Mouse (Mus musculus) kidney, adult 2 months (tissue): ENCODE measurements at regions not wholly inside any gene's neighbourhood (a gene's known extent, or its start where the extent isn't known, plus 50 kb on each side); places are given as distances from the start of the nearest gene placed in this dataset.

Experiments used
- DNase-seq: peaks from one replicate; pipeline ENCODE4 v3.0.0; 2021
- H3K27ac ChIP-seq: fragments of 200-500 bp; 2 replicates; pipeline ENCODE4 v1.5.1; 2012; ENCODE audit warnings: low read depth, low read length, control low read depth, inconsistent platforms; ENCODE audit not compliant: insufficient read depth
- H3K27me3 ChIP-seq: fragments of 200-500 bp; replicated peaks from 2 replicates; pipeline ENCODE4 v1.6.1; 2012; ENCODE audit warnings: mild to moderate bottlenecking, moderate library complexity, low read length, inconsistent platforms; ENCODE audit not compliant: control insufficient read depth, insufficient read depth
- H3K36me3 ChIP-seq: fragments of 200-500 bp; 2 replicates; pipeline ENCODE4 v1.6.1; 2012; ENCODE audit warnings: mild to moderate bottlenecking, moderate library complexity, low read length, inconsistent platforms; ENCODE audit not compliant: control insufficient read depth, insufficient read depth
- H3K4me1 ChIP-seq: fragments of 200-500 bp; 2 replicates; pipeline ENCODE4 v1.6.1; 2011; ENCODE audit warnings: low read length; ENCODE audit not compliant: control insufficient read depth, insufficient read depth
- H3K4me3 ChIP-seq: fragments of 200-500 bp; 2 replicates; pipeline ENCODE4 v1.5.1; 2011; ENCODE audit warnings: mild to moderate bottlenecking, low read depth, low read length, control low read depth; ENCODE audit not compliant: insufficient read depth
- CTCF ChIP-seq: fragments of 200-500 bp; conservative IDR thresholded peaks from 2 replicates; pipeline ENCODE4 v1.5.1; 2011; ENCODE audit warnings: low read depth, mild to moderate bottlenecking, control low read depth, low read length, moderate library complexity, mixed read lengths; ENCODE audit not compliant: insufficient read depth, insufficient read length
- POLR2A ChIP-seq: fragments of 200-500 bp; IDR thresholded peaks from one replicate; pipeline ENCODE4 v1.6.1; 2011; ENCODE audit warnings: low read depth, low read length, control low read depth
- WGBS: fragments of 180-500 bp; shearing (Covaris S2); methylation state at CpG from one replicate; pipeline ENCODE4 v1.1.7; 2018; 5-methylcytosine and 5-hydroxymethylcytosine counted together

- no peak overlapping the region for H3K27ac ChIP-seq
- H3K4me3 ChIP-seq, result no peak overlapping the region
- H3K27me3 ChIP-seq, result no peaks in the 10 kb centered on the region
- H3K4me1 ChIP-seq, result no peaks in the 10 kb centered on the region
- no peak for TF ChIP-seq POLR2A
- no peak for TF ChIP-seq CTCF
- no peaks in the 10 kb centered on the region for H3K36me3 ChIP-seq
- no peak for DNase-seq
- WGBS, result 79% methylated on average over 6 of the region's 6 CpGs
These were observed 155.7 kb upstream of the BB014433 start for GRCm38 (mm10) chr8:15201556-15201955.

- DNase-seq, result peak; percentile 79
- Histone ChIP-seq H3K4me1 (peaks cover 16% of the 10 kb centered on the region; the same call in 1 of the 2 replicates), H3K27me3 (no peaks in the 10 kb centered on the region), H3K27ac (no peak overlapping the region; the same call in 1 of the 2 replicates), H3K36me3 (no peaks in the 10 kb centered on the region), H3K4me3 (no peak overlapping the region)
- 50% methylated on average over 3 of the region's 3 CpGs for WGBS
- TF ChIP-seq POLR2A (no peak), CTCF (no peak)
These were observed 144.8 kb upstream of the BB014433 start for GRCm38 (mm10) chr8:15190708-15191107.

GRCm38 (mm10) chr8:15189079-15189612, 143.3 kb upstream of the BB014433 start:
- WGBS, result 39% methylated on average over 10 of the region's 10 CpGs
- Histone ChIP-seq H3K36me3 (no peaks in the 10 kb centered on the region), H3K27me3 (no peaks in the 10 kb centered on the region), H3K4me1 (peaks cover 16% of the 10 kb centered on the region; the same call in 1 of the 2 replicates), H3K27ac (no peak overlapping the region), H3K4me3 (no peak overlapping the region)
- no peak for TF ChIP-seq POLR2A
- no peak for TF ChIP-seq CTCF
- DNase-seq, result peak; percentile 29
